Mouse (Mus musculus) G1E (cell line): ENCODE results near the gene Bach2. TPM values are rescaled to one million over a fixed set of nuclear protein-coding genes. Genes with fewer than 3 reads are reported as not detected.

ENCODE experiments used
- ATAC-seq: 2 replicates; pipeline ENCODE4 v1.8.0; 2016; ENCODE audit warnings: mild to moderate bottlenecking; ENCODE audit not compliant: insufficient number of reproducible peaks, poor library complexity, low FRiP score, severe bottlenecking; ENCODE audit errors: extremely low read depth
- DNase-seq: peaks from one replicate; pipeline ENCODE4 v3.0.0; 2012; ENCODE audit warnings: low spot score
- H3K27me3 ChIP-seq: 2 replicates; pipeline ENCODE4 v1.6.1; 2012; ENCODE audit warnings: mild to moderate bottlenecking, low read length, inconsistent platforms; ENCODE audit not compliant: insufficient read depth
- H3K36me3 ChIP-seq: replicated peaks from 2 replicates; pipeline ENCODE3; 2012; ENCODE audit warnings: mild to moderate bottlenecking, inconsistent platforms
- H3K4me1 ChIP-seq: 2 replicates; pipeline ENCODE4 v1.6.1; 2012; ENCODE audit warnings: low read depth, low read length, inconsistent platforms, mixed read lengths; ENCODE audit not compliant: insufficient read depth
- H3K4me3 ChIP-seq: 2 replicates; pipeline ENCODE4 v1.5.1; 2012; ENCODE audit warnings: low read depth, mild to moderate bottlenecking, inconsistent platforms, low read length, moderate library complexity, mixed read lengths
- H3K9me3 ChIP-seq: replicated peaks from 2 replicates; pipeline ENCODE4 v1.6.1; 2012; ENCODE audit warnings: inconsistent platforms
- CTCF ChIP-seq: IDR thresholded peaks from 2 replicates; pipeline ENCODE4 v1.5.1; 2012; ENCODE audit warnings: low read depth, low read length, inconsistent platforms, mixed read lengths
- GATA1 ChIP-seq: IDR thresholded peaks from 2 replicates; pipeline ENCODE4 v1.6.1; 2012; ENCODE audit warnings: borderline replicate concordance, low read length, inconsistent platforms, mixed read lengths
- GATA2 ChIP-seq: IDR thresholded peaks from 2 replicates; pipeline ENCODE4 v1.6.1; 2012; ENCODE audit warnings: low read depth, low read length, inconsistent platforms, borderline replicate concordance
- POLR2AphosphoS5 ChIP-seq: IDR thresholded peaks from 2 replicates; pipeline ENCODE4 v1.6.1; 2012; ENCODE audit warnings: low read depth, low read length, inconsistent platforms; ENCODE audit not compliant: insufficient replicate concordance
- TAL1 ChIP-seq: conservative IDR thresholded peaks from 2 replicates; pipeline ENCODE4 v1.6.1; 2012; ENCODE audit warnings: low read depth, low read length, inconsistent platforms, mixed read lengths
- polyA plus RNA-seq: library from polyadenylated mRNA; stranded (reverse); fragments of >175 nt; gene quantifications from 2 replicates; pipeline ENCODE4 v1.2.3, GENCODE M21; 2012
- total RNA-seq, 2 experiments: library from RNA; stranded (forward) in 1 of 2; stranded (reverse) in 1 of 2; fragments of 200-1000 nt in 1 of 2; fragments of >200 nt in 1 of 2; fragmentation: Nextera tagmentation in 1 of 2; gene quantifications; 2 replicates each; pipeline ENCODE4 v1.2.3; 2014 to 2017

Gene Bach2
- total and polyA plus RNA-seq, 3 experiments, result 0.22 to 2.2 TPM; not detected in 1

GRCm38 (mm10) chr4:32257686-32258085 is 19.1 kb downstream of the Bach2 start:
- TF ChIP-seq GATA2 (no peak), POLR2AphosphoS5 (no peak), GATA1 (no peak), CTCF (no peak), TAL1 (no peak)
- Histone ChIP-seq H3K4me3 (no peak overlapping the region), H3K36me3 (no peaks in the 10 kb centered on the region), H3K27me3 (no peaks in the 10 kb centered on the region), H3K4me1 (no peaks in the 10 kb centered on the region), H3K9me3 (no peaks in the 10 kb centered on the region)
- DNase-seq, result no peak
- no peak for ATAC-seq

DNA sequence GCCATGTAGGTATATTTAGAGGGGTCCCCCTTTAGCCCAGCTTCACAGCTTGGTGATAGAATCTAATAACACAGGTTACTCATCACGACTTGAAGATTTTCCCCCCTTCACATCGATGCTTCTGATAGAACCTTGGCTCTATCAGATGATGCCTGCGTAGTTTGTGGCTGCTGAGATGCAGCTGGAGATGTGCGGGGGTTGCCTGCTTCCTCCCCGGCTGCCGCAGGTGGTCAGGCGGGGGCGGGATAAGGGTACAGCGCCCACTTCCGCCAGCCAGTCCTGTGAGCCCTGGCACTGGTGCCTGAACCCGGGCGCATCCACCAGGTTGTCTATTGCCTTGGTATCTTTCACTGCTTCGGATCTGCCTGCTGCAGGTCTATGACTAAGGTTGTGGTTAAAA is 19.5 kb downstream of the Bach2 start:
- no peak overlapping the region for H3K4me3 ChIP-seq
- H3K9me3 ChIP-seq, result no peaks in the 10 kb centered on the region
- DNase-seq, result no peak
- H3K4me1 ChIP-seq, result no peaks in the 10 kb centered on the region
- H3K27me3 ChIP-seq, result no peaks in the 10 kb centered on the region
- H3K36me3 ChIP-seq, result no peaks in the 10 kb centered on the region
- TF ChIP-seq GATA2 (no peak), TAL1 (no peak), POLR2AphosphoS5 (no peak), GATA1 (no peak), CTCF (no peak)
- ATAC-seq, result no peak

- H3K27me3 ChIP-seq, result no peaks in the 10 kb centered on the region
- H3K9me3 ChIP-seq, result no peaks in the 10 kb centered on the region
- H3K4me3 ChIP-seq, result no peak overlapping the region
- ATAC-seq (no peak), DNase-seq (no peak)
- TF ChIP-seq GATA1 (no peak), GATA2 (no peak), TAL1 (no peak), CTCF (no peak), POLR2AphosphoS5 (no peak)
- no peaks in the 10 kb centered on the region for H3K36me3 ChIP-seq
- H3K4me1 ChIP-seq, result no peaks in the 10 kb centered on the region
These were observed 20.0 kb downstream of the Bach2 start for GRCm38 (mm10) chr4:32258596-32258995.

DNA sequence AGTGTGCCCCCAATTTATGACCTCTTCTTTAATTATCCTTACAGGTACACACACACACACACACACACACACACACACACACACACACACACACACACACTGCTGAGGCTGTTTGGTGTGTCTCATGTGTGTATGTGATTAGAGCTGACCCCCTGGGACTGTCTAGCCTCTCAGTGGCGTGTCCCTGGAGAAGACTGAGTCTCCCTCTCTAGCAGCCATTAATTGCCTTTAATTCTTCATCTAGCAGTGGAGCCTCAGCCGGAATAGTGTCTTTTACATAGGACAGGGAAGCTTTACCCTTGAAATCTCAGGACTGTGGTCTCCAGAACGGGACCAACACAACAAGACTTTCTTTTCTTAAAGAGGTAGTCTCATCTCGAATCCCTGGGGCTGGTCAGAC is 22.3 kb downstream of the Bach2 start:
- no peak for ATAC-seq
- H3K4me3 ChIP-seq, result no peak overlapping the region
- H3K36me3 ChIP-seq, result no peaks in the 10 kb centered on the region
- H3K4me1 ChIP-seq, result no peaks in the 10 kb centered on the region
- TF ChIP-seq TAL1 (no peak), GATA2 (no peak), CTCF (no peak), POLR2AphosphoS5 (no peak), GATA1 (no peak)
- DNase-seq, result no peak
- no peaks in the 10 kb centered on the region for H3K9me3 ChIP-seq
- no peaks in the 10 kb centered on the region for H3K27me3 ChIP-seq

DNA sequence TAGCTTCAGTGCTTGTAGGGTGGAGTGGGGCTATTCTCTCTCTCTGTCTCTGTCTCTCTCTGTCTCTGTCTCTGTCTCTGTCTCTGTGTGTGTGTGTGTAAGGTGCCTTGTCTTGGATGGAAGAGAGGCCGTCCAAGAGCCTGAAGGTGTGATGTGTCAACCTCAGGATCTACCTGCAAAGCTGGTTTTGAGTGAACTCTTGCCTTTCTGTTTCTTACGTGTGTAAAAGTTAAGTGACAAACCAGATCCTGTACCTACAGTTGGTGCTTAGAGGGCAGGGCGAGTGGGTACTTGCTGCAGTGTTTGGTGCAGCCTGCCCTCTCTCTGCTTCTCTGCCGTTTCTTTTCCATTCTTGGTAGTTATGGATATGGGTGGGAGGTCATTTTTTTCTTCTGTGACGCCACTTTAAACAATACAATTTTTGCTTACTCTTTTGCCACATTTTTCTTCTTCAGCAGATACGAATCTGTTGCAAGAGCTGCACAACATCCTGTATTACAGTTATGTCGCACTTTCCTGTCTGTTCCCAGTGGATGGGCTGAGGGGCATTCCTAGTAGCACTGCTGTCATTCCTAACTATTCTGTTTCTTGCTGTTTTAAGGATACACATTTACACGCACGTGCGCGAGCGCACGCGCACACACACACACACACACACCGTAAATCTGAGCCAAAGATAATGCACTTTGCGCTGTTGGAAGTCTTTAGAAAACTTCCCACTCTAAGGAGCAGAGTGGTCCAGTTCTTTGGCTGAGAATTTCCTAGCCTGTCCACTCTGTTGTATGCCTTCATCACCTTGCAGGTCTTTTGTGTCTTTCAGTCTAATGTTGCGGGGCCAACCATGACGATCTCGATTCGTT is 24.5 kb downstream of the Bach2 start:
- TF ChIP-seq POLR2AphosphoS5 (no peak), GATA2 (no peak), TAL1 (no peak), CTCF (no peak), GATA1 (no peak)
- H3K27me3 ChIP-seq, result no peaks in the 10 kb centered on the region
- ATAC-seq, result no peak
- H3K9me3 ChIP-seq, result no peaks in the 10 kb centered on the region
- no peaks in the 10 kb centered on the region for H3K4me1 ChIP-seq
- no peak overlapping the region for H3K4me3 ChIP-seq
- DNase-seq, result no peak
- no peaks in the 10 kb centered on the region for H3K36me3 ChIP-seq

DNA sequence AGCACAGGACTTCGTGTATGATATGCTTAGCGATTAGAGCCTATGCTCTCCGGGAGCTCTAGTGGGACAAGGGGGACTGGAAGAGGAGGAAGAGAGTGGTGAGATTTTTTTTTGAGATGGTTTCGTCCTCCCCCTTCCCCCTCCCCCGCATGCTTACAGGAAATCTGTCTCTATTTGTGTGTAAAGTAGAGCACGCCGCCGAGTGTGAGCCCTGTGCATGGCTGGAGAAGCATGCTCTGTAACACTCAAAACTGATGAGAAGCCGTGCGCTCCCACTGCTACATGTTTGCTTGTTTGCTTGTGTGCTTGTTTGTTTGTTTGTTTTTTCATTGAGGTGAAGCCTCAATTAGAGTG is 25.1 kb downstream of the Bach2 start:
- DNase-seq (no peak), ATAC-seq (no peak)
- H3K27me3 ChIP-seq, result no peaks in the 10 kb centered on the region
- H3K4me3 ChIP-seq, result no peak overlapping the region
- no peaks in the 10 kb centered on the region for H3K9me3 ChIP-seq
- H3K36me3 ChIP-seq, result no peaks in the 10 kb centered on the region
- TF ChIP-seq CTCF (no peak), GATA2 (no peak), POLR2AphosphoS5 (no peak), TAL1 (no peak), GATA1 (no peak)
- no peaks in the 10 kb centered on the region for H3K4me1 ChIP-seq
